Mouse (Mus musculus): ENCODE data around the gene Nisch. TPM values are rescaled to one million over a fixed set of nuclear protein-coding genes. Genes with fewer than 3 reads are reported as not detected.

The Nisch gene
- total and polyA plus RNA-seq, 3 experiments: 46.3 to 180 (median 85.2) TPM

GRCm38 (mm10) chr14:31205244-31205561 lies 11.5 kb downstream of the Nisch start:
- Histone ChIP-seq H3K27ac (ENCODE audit: insufficient read depth, low read depth) (peak overlapping the region; percentile 19), H3K27me3 (replicated peaks) (peaks cover 10% of the 10 kb centered on the region), H3K4me2 (ENCODE audit: insufficient read depth, low read depth, poor library complexity, severe bottlenecking) (peak overlapping the region; percentile 95), H3K4me3 (replicated peaks in 1 of 3; ENCODE audit: low read depth in 2 of 3, low read length in 2 of 3, poor library complexity in 1 of 3) (peak overlapping the region; percentile 79 to 97 (median 88)), H3K79me2 (replicated peaks; ENCODE audit: control insufficient read depth, extremely low read depth, insufficient read depth, poor library complexity, severe bottlenecking) (peaks cover 29% of the 10 kb centered on the region), H3K9ac (ENCODE audit: insufficient read depth, low read depth) (peak overlapping the region; percentile 93), H3K36me3 (replicated peaks in 1 of 2; ENCODE audit: control insufficient read depth in 1 of 2, insufficient read depth in 1 of 2, low read length in 1 of 2) (peaks cover 30 to 45% of the 10 kb centered on the region in 2 experiments), H3K4me1 (ENCODE audit: control insufficient read depth in 1 of 2, insufficient read depth in 2 of 2) (peaks cover 7 to 24% of the 10 kb centered on the region in 2 experiments; a peak in 3 of 4 replicates), H3K9me3 (replicated peaks; ENCODE audit: low read length) (no peaks in the 10 kb centered on the region)
- dilution Hi-C loops (cut with MboI; ENCODE audit: extremely low pct_ligation_motif_present, extremely low pct_unique_long_range_greater_than_20kb, low sequenced_read_pairs) (no loop called here), in situ Hi-C loops (cut with MboI; ENCODE audit: low pct_ligation_motif_present, low pct_unique_long_range_greater_than_20kb, low sequenced_read_pairs) (no loop called here)
- DNase-seq (ENCODE audit: extremely low read depth): peak; percentile 24
- TF ChIP-seq MEF2A (IDR thresholded peaks at IDR 0.05; ENCODE audit: borderline replicate concordance, low read depth, low read length) (no peak), RAD21 (IDR thresholded peaks at IDR 0.05; ENCODE audit: low read depth, low read length) (no peak), POLR2AphosphoS2 (IDR thresholded peaks at IDR 0.05; ENCODE audit: low read depth, low read length) (no peak), MAX (IDR thresholded peaks at IDR 0.05; ENCODE audit: low read length) (no peak), PAX5 (IDR thresholded peaks at IDR 0.05; ENCODE audit: low read length) (no peak), ZKSCAN1 (IDR thresholded peaks at IDR 0.05; ENCODE audit: borderline replicate concordance, low read depth, low read length) (no peak), CHD1 (IDR thresholded peaks at IDR 0.05; ENCODE audit: low read depth, low read length) (no peak), RCOR1 (conservative IDR thresholded peaks at IDR 0.05; ENCODE audit: low read depth, low read length) (no peak), E2F4 (IDR thresholded peaks at IDR 0.05; ENCODE audit: insufficient replicate concordance, low read depth, low read length) (no peak), KAT2A (IDR thresholded peaks at IDR 0.05; ENCODE audit: insufficient replicate concordance, low read length) (no peak), CTCF (conservative IDR thresholded peaks at IDR 0.05 in 1 of 2, IDR thresholded peaks at IDR 0.05 in 1 of 2; ENCODE audit: low read depth in 2 of 2, low read length in 2 of 2) (no peak), NELFE (IDR thresholded peaks at IDR 0.05; ENCODE audit: low read depth, low read length) (no peak), ZC3H11A (IDR thresholded peaks at IDR 0.05; ENCODE audit: low read depth, low read length) (no peak), ZNF384 (IDR thresholded peaks at IDR 0.05; ENCODE audit: low read depth, low read length) (no peak), TCF12 (IDR thresholded peaks at IDR 0.05; ENCODE audit: low read depth, low read length) (no peak), MYC (IDR thresholded peaks at IDR 0.05; ENCODE audit: low read depth, low read length) (no peak; the same call in 1 of the 2 replicates), NRF1 (IDR thresholded peaks at IDR 0.05; ENCODE audit: low read depth, low read length) (no peak), GABPA (IDR thresholded peaks at IDR 0.05; ENCODE audit: insufficient replicate concordance, low read depth, low read length) (no peak)

DNA sequence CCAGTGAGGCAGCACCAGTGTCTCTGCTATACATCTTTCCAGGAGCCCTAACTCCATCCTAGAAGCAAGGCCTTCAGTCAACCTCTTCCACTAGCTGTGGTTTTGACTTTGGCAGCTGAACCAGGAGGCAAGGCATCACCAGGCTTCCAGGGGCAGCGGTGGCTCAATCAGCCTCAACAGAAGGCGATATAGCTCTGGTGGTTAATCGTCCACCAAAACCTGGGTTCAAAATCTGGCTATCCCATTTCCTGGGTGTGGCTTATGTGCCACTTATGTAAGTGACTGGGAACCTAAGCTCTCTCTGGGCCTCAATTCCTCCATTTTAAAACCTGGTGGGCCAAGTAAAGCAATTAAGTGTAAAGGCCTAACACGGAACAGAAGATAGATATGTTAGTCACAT lies 11.9 kb downstream of the Nisch start:
- peak overlapping the region; percentile 93 for H3K9ac ChIP-seq (ENCODE audit: insufficient read depth, low read depth)
- H3K27me3 ChIP-seq (replicated peaks): peaks cover 8% of the 10 kb centered on the region
- TF ChIP-seq JUN (IDR thresholded peaks at IDR 0.05; ENCODE audit: insufficient read depth, low read depth, low read length) (no peak), RCOR1 (conservative IDR thresholded peaks at IDR 0.05; ENCODE audit: low read depth, low read length) (no peak), POLR2A (IDR thresholded peaks at IDR 0.05; ENCODE audit: low read depth, low read length) (no peak), JUND (conservative IDR thresholded peaks at IDR 0.05; ENCODE audit: low read depth, low read length) (no peak), ELF1 (IDR thresholded peaks at IDR 0.05; ENCODE audit: low read depth, low read length) (no peak), ETS1 (conservative IDR thresholded peaks at IDR 0.05; ENCODE audit: low read depth, low read length) (no peak), CHD1 (IDR thresholded peaks at IDR 0.05; ENCODE audit: low read depth, low read length) (no peak), TCF12 (IDR thresholded peaks at IDR 0.05; ENCODE audit: low read depth, low read length) (no peak), IRF4 (IDR thresholded peaks at IDR 0.05; ENCODE audit: low read depth, low read length) (no peak), E2F4 (IDR thresholded peaks at IDR 0.05; ENCODE audit: insufficient replicate concordance, low read depth, low read length) (no peak), GABPA (IDR thresholded peaks at IDR 0.05; ENCODE audit: insufficient replicate concordance, low read depth, low read length) (no peak), RAD21 (IDR thresholded peaks at IDR 0.05; ENCODE audit: low read depth, low read length) (no peak)
- no peaks in the 10 kb centered on the region for H3K9me3 ChIP-seq (replicated peaks; ENCODE audit: low read length)
- peak; percentile 21 for DNase-seq (ENCODE audit: extremely low read depth)
- dilution Hi-C loops (cut with MboI; ENCODE audit: extremely low pct_ligation_motif_present, extremely low pct_unique_long_range_greater_than_20kb, low sequenced_read_pairs) (no loop called here), in situ Hi-C loops (cut with MboI; ENCODE audit: low pct_ligation_motif_present, low pct_unique_long_range_greater_than_20kb, low sequenced_read_pairs) (no loop called here)
- H3K4me2 ChIP-seq (ENCODE audit: insufficient read depth, low read depth, poor library complexity, severe bottlenecking): peak overlapping the region; percentile 95
- peak overlapping the region; percentile 79 to 97 (median 88) for H3K4me3 ChIP-seq (replicated peaks in 1 of 3; ENCODE audit: low read depth in 2 of 3, low read length in 2 of 3, poor library complexity in 1 of 3)
- peaks cover 29% of the 10 kb centered on the region for H3K79me2 ChIP-seq (replicated peaks; ENCODE audit: control insufficient read depth, extremely low read depth, insufficient read depth, poor library complexity, severe bottlenecking)
- H3K36me3 ChIP-seq (replicated peaks in 1 of 2; ENCODE audit: control insufficient read depth in 1 of 2, insufficient read depth in 1 of 2, low read length in 1 of 2): peaks cover 32 to 48% of the 10 kb centered on the region in 2 experiments
- H3K4me1 ChIP-seq (ENCODE audit: control insufficient read depth in 1 of 2, insufficient read depth in 2 of 2): peaks cover 7 to 24% of the 10 kb centered on the region in 2 experiments; a peak in 3 of 4 replicates
- H3K27ac ChIP-seq (ENCODE audit: insufficient read depth, low read depth): peak overlapping the region; percentile 19
